ENCODE assay signal across 9 mouse cellular contexts in genomic region chr2:173264467-173265128, GRCm38 (mm10). TPM values are rescaled to one million over a fixed set of nuclear protein-coding genes. Genes with fewer than 3 reads are reported as not detected.
A peak's percentile ranks its signal among the peaks of the same experiment; 100 is the strongest.
DNase-seq lines count a peak whose midpoint lies in the region; ATAC-seq and TF ChIP-seq lines count a peak whose summit lies in the region.
"Had no signal": no experiment of that assay in that cellular context is flagged by ENCODE, and none has a peak within 500 bp of the region (broad histone marks: within the 10 kb centered on the region; RNA-seq: fewer than 3 reads in every experiment).

No protein-coding gene starts in this region.

- WGBS in intestine, embryonic 15.5 days = 24% methylated on average over 13 of the region's 13 CpGs
- WGBS in stomach, embryonic 14.5 days = 23% methylated on average over 13 of the region's 13 CpGs

- H3K4me1 ChIP-seq in embryonic fibroblast, embryonic 13.5 days (ENCODE audit: control insufficient read depth, insufficient read depth, low read length) = peaks cover 67% of the 10 kb centered on the region
- H3K4me1 ChIP-seq in intestine, embryonic 15.5 days (replicated peaks) = peaks cover 86% of the 10 kb centered on the region
- H3K4me1 ChIP-seq in stomach, embryonic 14.5 days (ENCODE audit: control insufficient read depth, insufficient read depth, low read length) = peaks cover 73% of the 10 kb centered on the region

- peak overlapping the region; percentile 86 for H3K27ac ChIP-seq in embryonic fibroblast, embryonic 13.5 days (ENCODE audit: insufficient read depth, low read length)
- 0 out of 2 replicates have a peak overlapping the region, but pooled peaks have one; percentile 32 for H3K27ac ChIP-seq in intestine, embryonic 15.5 days
- no peak overlapping the region; the same call in 1 of the 2 replicates for H3K27ac ChIP-seq in stomach, embryonic 14.5 days (ENCODE audit: low read length)

- H3K4me3 ChIP-seq in embryonic fibroblast, embryonic 13.5 days (ENCODE audit: insufficient read depth, low read length) = no peak overlapping the region
- H3K4me3 ChIP-seq in intestine, embryonic 15.5 days (replicated peaks) = no peak overlapping the region
- no peak overlapping the region for H3K4me3 ChIP-seq in stomach, embryonic 14.5 days (ENCODE audit: low read depth, low read length)

- H3K27me3 ChIP-seq in intestine, embryonic 15.5 days (replicated peaks) = no peaks in the 10 kb centered on the region
- no peaks in the 10 kb centered on the region for H3K27me3 ChIP-seq in stomach, embryonic 14.5 days (ENCODE audit: control insufficient read depth, insufficient read depth, low read length)

- no peak for TF ChIP-seq POLR2A in embryonic fibroblast, embryonic 13.5 days (IDR thresholded peaks at IDR 0.05; ENCODE audit: low read depth, low read length)

- no peak for TF ChIP-seq CTCF in embryonic fibroblast, embryonic 13.5 days (IDR thresholded peaks at IDR 0.05; ENCODE audit: borderline replicate concordance, insufficient read depth, low read length)

- no peaks in the 10 kb centered on the region for H3K36me3 ChIP-seq in intestine, embryonic 15.5 days
- no peaks in the 10 kb centered on the region for H3K36me3 ChIP-seq in stomach, embryonic 14.5 days (ENCODE audit: control insufficient read depth, insufficient read depth, low read length)
- H3K36me3 ChIP-seq: G1E had no signal

- peak; percentile 86 to 90 for DNase-seq in cerebellum, postnatal 10 days
- peak; percentile 58 to 62 for DNase-seq in B cell, adult 2 months
- DNase-seq in cerebellum, adult 18-20 months = no peak

- no peaks in the 10 kb centered on the region for H3K9me3 ChIP-seq in intestine, embryonic 15.5 days
- no peaks in the 10 kb centered on the region for H3K9me3 ChIP-seq in stomach, embryonic 14.5 days (ENCODE audit: control insufficient read depth, low read depth, low read length)

- no peak for ATAC-seq in cerebellum, adult (ENCODE audit: insufficient number of reproducible peaks, low FRiP score, low TSS enrichment)
- peak; percentile 59 for ATAC-seq in intestine, embryonic 15.5 days
- peak; percentile 57 for ATAC-seq in megakaryocyte progenitor cell, adult 5-6 weeks (replicated peaks; ENCODE audit: poor library complexity)
- peak; percentile 40; the same call in 1 of the 2 replicates for ATAC-seq in stomach, embryonic 14.5 days (ENCODE audit: insufficient number of reproducible peaks, insufficient read depth, low FRiP score, low read depth)

- no peak overlapping the region for H3K4me2 ChIP-seq in intestine, embryonic 15.5 days (replicated peaks)
- no peak overlapping the region for H3K4me2 ChIP-seq in stomach, embryonic 14.5 days (replicated peaks; ENCODE audit: low read depth, low read length)

- 0 out of 2 replicates have a peak overlapping the region, but pooled peaks have one; percentile 5 for H3K9ac ChIP-seq in intestine, embryonic 15.5 days
- H3K9ac ChIP-seq in stomach, embryonic 14.5 days (replicated peaks; ENCODE audit: low read depth, low read length) = no peak overlapping the region

RNA-seq across cellular contexts. Expression of gene Pmepa1, which starts 11.7 kb away (rescaled TPM):
- polyA plus RNA-seq in embryonic fibroblast, embryonic 13.5 days (2011; ENCODE audit: insufficient read length, low read depth, missing spikeins) = 141 and 142 TPM in 2 replicates
- polyA plus RNA-seq in intestine, embryonic 15.5 days (2015; fragmentation: Nextera tagmentation; extraction: Ambion mirVana) = 5.6 and 5.9 TPM in 2 replicates
- 0.17 and 0.32 TPM in 2 replicates for total RNA-seq in megakaryocyte progenitor cell, adult 5-6 weeks (2015)
- 0.12 and 0.24 TPM in 2 replicates for total RNA-seq in megakaryocyte progenitor cell, adult 5-6 weeks (2017)
- 13.3 and 14.8 TPM in 2 replicates for polyA plus RNA-seq in stomach, embryonic 14.5 days (2014; fragmentation: Nextera tagmentation; extraction: Ambion mirVana)
- polyA plus RNA-seq: G1E had no signal

RNA-seq across cellular contexts. Expression of gene Zbp1, which starts 45.9 kb away (rescaled TPM):
- 2.6 and 5.6 TPM in 2 replicates for polyA plus RNA-seq in embryonic fibroblast, embryonic 13.5 days (2011; ENCODE audit: insufficient read length, low read depth, missing spikeins)
- 0.55 and 0.95 TPM in 2 replicates for polyA plus RNA-seq in intestine, embryonic 15.5 days (2015; fragmentation: Nextera tagmentation; extraction: Ambion mirVana)
- total RNA-seq in megakaryocyte progenitor cell, adult 5-6 weeks (2015) = 2.0 and 5.3 TPM in 2 replicates
- total RNA-seq in megakaryocyte progenitor cell, adult 5-6 weeks (2017) = 2.5 and 2.9 TPM in 2 replicates
- 0.91 TPM in 1 of 2 replicates, not detected in the other for polyA plus RNA-seq in stomach, embryonic 14.5 days (2014; fragmentation: Nextera tagmentation; extraction: Ambion mirVana)
- polyA plus RNA-seq: G1E had no signal

Comparison
In these comparisons a context has a peak if more than half of its experiments do, and no peak if none do; other contexts are left out.
1. DNase-seq: peak in cerebellum, postnatal 10 days (2 of 2) and B cell, adult 2 months (2 of 2); none in cerebellum, adult 18-20 months (0 of 2).